Mouse (Mus musculus) kidney, postnatal 14 days (tissue): ENCODE data around the gene Lrrc75b.

Source experiments
- DNase-seq: peaks from one replicate; pipeline ENCODE4 v3.0.0; 2022; ENCODE audit warnings: mixed read lengths

The Lrrc75b gene

GRCm38 (mm10) chr10:75559676-75560548, at the start of gene Lrrc75b:
Lrrc75b (minus strand) TSS chr10:75560330.
- DNase-seq = peak; percentile 72

- no peak for DNase-seq
These were observed 48.8 kb upstream of the Lrrc75b start for GRCm38 (mm10) chr10:75608975-75609374.

GRCm38 (mm10) chr10:75607253-75607652, 47.1 kb upstream of the Lrrc75b start:
- DNase-seq = no peak

GRCm38 (mm10) chr10:75605162-75605846, 45.2 kb upstream of the Lrrc75b start:
- no peak for DNase-seq

- DNase-seq = no peak
These were observed 40.1 kb upstream of the Lrrc75b start for GRCm38 (mm10) chr10:75600189-75600730.

GRCm38 (mm10) chr10:75595981-75596380, 35.9 kb upstream of the Lrrc75b start:
- peak; percentile 61 for DNase-seq

- DNase-seq = no peak
These were observed 32.5 kb upstream of the Lrrc75b start for GRCm38 (mm10) chr10:75592585-75592984.

GRCm38 (mm10) chr10:75591211-75591894, 31.2 kb upstream of the Lrrc75b start:
- DNase-seq = peak; percentile 57

GRCm38 (mm10) chr10:75589651-75590050, 29.5 kb upstream of the Lrrc75b start:
- DNase-seq = peak; percentile 50

GRCm38 (mm10) chr10:75589129-75589528, 29.0 kb upstream of the Lrrc75b start, which contains the start of gene Ggt5:
Ggt5 (plus strand) TSS chr10:75589340.
- DNase-seq = peak; percentile 82

GRCm38 (mm10) chr10:75588336-75588735, 28.2 kb upstream of the Lrrc75b start:
- peak; percentile 66 for DNase-seq

GRCm38 (mm10) chr10:75587781-75588180, 27.7 kb upstream of the Lrrc75b start:
- DNase-seq = peak; percentile 32

- DNase-seq = no peak
These were observed 26.4 kb upstream of the Lrrc75b start for GRCm38 (mm10) chr10:75586553-75586879.

- peak; percentile 88 for DNase-seq
These were observed 25.9 kb upstream of the Lrrc75b start for GRCm38 (mm10) chr10:75585876-75586552.

- DNase-seq = no peak
These were observed 19.0 kb upstream of the Lrrc75b start for GRCm38 (mm10) chr10:75579129-75579528.

- DNase-seq = peak; percentile 51
These were observed 13.8 kb upstream of the Lrrc75b start for GRCm38 (mm10) chr10:75573965-75574364.

GRCm38 (mm10) chr10:75573181-75573580, 13.1 kb upstream of the Lrrc75b start:
- peak; percentile 86 for DNase-seq

- no peak for DNase-seq
These were observed 11.8 kb upstream of the Lrrc75b start for GRCm38 (mm10) chr10:75571937-75572336.

GRCm38 (mm10) chr10:75570981-75571657, 11.0 kb upstream of the Lrrc75b start:
- peak; percentile 84 for DNase-seq

- no peak for DNase-seq
These were observed 8.7 kb upstream of the Lrrc75b start for GRCm38 (mm10) chr10:75568851-75569250.

- peak; percentile 70 for DNase-seq
These were observed 8.3 kb upstream of the Lrrc75b start for GRCm38 (mm10) chr10:75568441-75568840.

GRCm38 (mm10) chr10:75568029-75568428, 7.9 kb upstream of the Lrrc75b start:
- no peak for DNase-seq
